Mouse (Mus musculus) ES-E14 (cell line): ENCODE results near the gene Efna5. TPM values are rescaled to one million over a fixed set of nuclear protein-coding genes. Genes with fewer than 3 reads are reported as not detected.

Source experiments
- DNase-seq: peaks from one replicate; pipeline ENCODE4 v3.0.0-alpha.2; 2013; ENCODE audit warnings: low read depth, low spot score
- H3K27ac ChIP-seq: 2 replicates; pipeline ENCODE4 v1.5.1; 2012; ENCODE audit warnings: low read depth, mild to moderate bottlenecking, low read length, moderate library complexity, mixed read lengths; ENCODE audit not compliant: poor library complexity, insufficient read depth, severe bottlenecking
- H3K36me3 ChIP-seq: 2 replicates; pipeline ENCODE4 v1.6.1; 2012; ENCODE audit warnings: mild to moderate bottlenecking, low read length, moderate library complexity, mixed read lengths; ENCODE audit not compliant: control insufficient read depth, poor library complexity, insufficient read depth, severe bottlenecking
- H3K4me1 ChIP-seq, 2 experiments: fragments of 150-350 bp in 1 of 2; sonication (generic) in 1 of 2; 2 replicates each; pipeline ENCODE4 v1.6.1; 2012; ENCODE audit warnings: low read length in 2 of 2, mild to moderate bottlenecking in 1 of 2, mixed read lengths in 1 of 2; ENCODE audit not compliant: control insufficient read depth in 2 of 2, insufficient read depth in 2 of 2, poor library complexity in 1 of 2
- H3K4me3 ChIP-seq, 2 experiments: fragments of 150-350 bp in 1 of 2; sonication (generic) in 1 of 2; 2 replicates each; pipeline ENCODE4 v1.5.1; 2012; ENCODE audit warnings: low read length in 2 of 2, low read depth in 1 of 2, mild to moderate bottlenecking in 1 of 2, mixed read lengths in 1 of 2; ENCODE audit not compliant: insufficient read depth in 1 of 2, poor library complexity in 1 of 2, severe bottlenecking in 1 of 2
- H3K9ac ChIP-seq: 2 replicates; pipeline ENCODE4 v1.6.1; 2012; ENCODE audit warnings: low read depth, mild to moderate bottlenecking, low read length, mixed read lengths; ENCODE audit not compliant: poor library complexity, insufficient read depth, severe bottlenecking
- H3K9me3 ChIP-seq: fragments of 150-350 bp; sonication (generic); 2 replicates; pipeline ENCODE4 v1.6.1; 2012; ENCODE audit warnings: low read depth, mild to moderate bottlenecking, low read length; ENCODE audit not compliant: control insufficient read depth, insufficient read depth
- CHD2 ChIP-seq: IDR thresholded peaks from 2 replicates; pipeline ENCODE4 v1.6.1; 2014; ENCODE audit warnings: mild to moderate bottlenecking, low read depth, low read length, inconsistent platforms
- HCFC1 ChIP-seq: IDR thresholded peaks from 2 replicates; pipeline ENCODE4 v1.6.1; 2012; ENCODE audit warnings: low read length, inconsistent platforms, borderline replicate concordance; ENCODE audit not compliant: insufficient read depth
- MAFK ChIP-seq: IDR thresholded peaks from 2 replicates; pipeline ENCODE4 v1.6.1; 2014; ENCODE audit warnings: mild to moderate bottlenecking, low read depth, low read length, inconsistent platforms; ENCODE audit not compliant: insufficient read depth
- ZC3H11A ChIP-seq: IDR thresholded peaks from 2 replicates; pipeline ENCODE4 v1.6.1; 2012; ENCODE audit warnings: low read depth, mild to moderate bottlenecking, inconsistent platforms, low read length, borderline replicate concordance
- ZNF384 ChIP-seq: IDR thresholded peaks from 2 replicates; pipeline ENCODE4 v1.6.1; 2012; ENCODE audit warnings: low read depth, low read length, inconsistent platforms
- in situ Hi-C, 2 experiments: fragments of 600-800 bp; cut with MboI; formaldehyde crosslinking; loops; one replicate each; pipeline ENCODE4 v1.15.1; 2025; ENCODE audit warnings: low sequenced_read_pairs in 2 of 2, inconsistent platforms in 1 of 2; ENCODE audit not compliant: unreplicated experiment in 2 of 2
- total RNA-seq: library from RNA; depleted of rRNA; stranded (reverse); fragments of 300-350 nt; gene quantifications from 2 replicates; pipeline ENCODE4 v1.2.3, GENCODE M21; 2012

Efna5 gene
- total RNA-seq, 1 experiment, result 3.8 TPM

DNA sequence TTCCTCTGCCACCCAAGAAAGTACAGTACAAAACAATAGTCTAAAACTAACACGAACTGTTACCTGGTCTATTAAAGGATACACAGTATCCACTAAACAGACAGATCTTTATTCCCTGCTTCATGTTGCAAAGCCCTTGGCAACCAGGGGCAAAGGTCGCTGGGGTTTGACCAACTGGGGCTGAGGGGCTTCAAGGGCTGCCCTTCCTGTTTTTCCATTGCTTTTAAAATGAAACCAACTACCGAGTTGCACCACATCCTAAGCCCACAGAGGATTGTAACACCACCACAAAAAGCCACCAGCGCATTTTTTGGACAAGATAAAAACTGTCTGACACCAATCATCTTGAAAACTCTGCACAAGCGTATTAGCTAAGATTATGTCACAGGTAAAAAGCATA lies 276.8 kb downstream of the Efna5 start:
- no peak for TF ChIP-seq HCFC1
- TF ChIP-seq ZC3H11A, result no peak
- no peak for TF ChIP-seq ZNF384
- TF ChIP-seq MAFK, result no peak
- TF ChIP-seq CHD2, result no peak
- DNase-seq, result no peak
- no peaks in the 10 kb centered on the region for H3K36me3 ChIP-seq
- no peaks in the 10 kb centered on the region for H3K9me3 ChIP-seq
- no peak overlapping the region for H3K27ac ChIP-seq
- H3K9ac ChIP-seq, result no peak overlapping the region
- in situ Hi-C loops, result no loop called here
- H3K4me1 ChIP-seq, result no peaks in the 10 kb centered on the region
- no peak overlapping the region for H3K4me3 ChIP-seq

- H3K9ac ChIP-seq, result no peak overlapping the region
- no peak overlapping the region for H3K4me3 ChIP-seq
- no peaks in the 10 kb centered on the region for H3K4me1 ChIP-seq
- TF ChIP-seq ZC3H11A, result no peak
- no peak for TF ChIP-seq ZNF384
- TF ChIP-seq MAFK, result no peak
- no peak for TF ChIP-seq HCFC1
- no peak for TF ChIP-seq CHD2
- H3K9me3 ChIP-seq, result no peaks in the 10 kb centered on the region
- no peak overlapping the region for H3K27ac ChIP-seq
- no peak for DNase-seq
- in situ Hi-C loops, result no loop called here
- H3K36me3 ChIP-seq, result no peaks in the 10 kb centered on the region
Observed at GRCm38 (mm10) chr17:62603604-62604003, 277.5 kb downstream of the Efna5 start.

- Histone ChIP-seq H3K4me3 (no peak overlapping the region), H3K36me3 (no peaks in the 10 kb centered on the region), H3K9me3 (no peaks in the 10 kb centered on the region), H3K27ac (no peak overlapping the region), H3K9ac (no peak overlapping the region), H3K4me1 (no peaks in the 10 kb centered on the region)
- in situ Hi-C loops, result no loop called here
- TF ChIP-seq CHD2 (no peak), ZC3H11A (no peak), MAFK (no peak), HCFC1 (no peak), ZNF384 (no peak)
- no peak for DNase-seq
Observed at GRCm38 (mm10) chr17:62598716-62599490, 282.2 kb downstream of the Efna5 start.

- Histone ChIP-seq H3K27ac (no peak overlapping the region), H3K9me3 (no peaks in the 10 kb centered on the region), H3K4me1 (no peaks in the 10 kb centered on the region), H3K9ac (no peak overlapping the region), H3K4me3 (no peak overlapping the region), H3K36me3 (no peaks in the 10 kb centered on the region)
- TF ChIP-seq CHD2 (no peak), ZC3H11A (no peak), ZNF384 (no peak), HCFC1 (no peak), MAFK (no peak)
- in situ Hi-C loops, result no loop called here
- DNase-seq, result no peak
Observed at GRCm38 (mm10) chr17:62592436-62593074, 288.6 kb downstream of the Efna5 start.
